Mouse (Mus musculus) C2C12 (cell line): Measurements from ENCODE around the gene Scamp4.

ENCODE experiments used
- CTCF ChIP-seq: IDR thresholded peaks from one replicate; pipeline ENCODE4 v1.5.1; 2011; ENCODE audit not compliant: control insufficient read depth, insufficient read depth, insufficient read length
- MYOG ChIP-seq: IDR thresholded peaks from one replicate; pipeline ENCODE4 v1.6.1; 2011; ENCODE audit not compliant: control insufficient read depth, insufficient read length; ENCODE audit errors: extremely low read depth
- USF1 ChIP-seq: IDR thresholded peaks from one replicate; pipeline ENCODE4 v1.6.1; 2011; ENCODE audit warnings: low read depth, mild to moderate bottlenecking, control low read depth, moderate library complexity

GRCm38 (mm10) chr10:80559431-80559830 lies 43.2 kb upstream of the Scamp4 start:
- no peak for TF ChIP-seq USF1
- no peak for TF ChIP-seq CTCF
- no peak for TF ChIP-seq MYOG
